Mouse (Mus musculus) T-cell, adult 2 months (primary cell): ENCODE measurements around the gene Snrnp40.

Experiments
- DNase-seq: peaks from one replicate; pipeline ENCODE4 v3.0.0; 2022; ENCODE audit warnings: low spot score

The Snrnp40 gene

DNA sequence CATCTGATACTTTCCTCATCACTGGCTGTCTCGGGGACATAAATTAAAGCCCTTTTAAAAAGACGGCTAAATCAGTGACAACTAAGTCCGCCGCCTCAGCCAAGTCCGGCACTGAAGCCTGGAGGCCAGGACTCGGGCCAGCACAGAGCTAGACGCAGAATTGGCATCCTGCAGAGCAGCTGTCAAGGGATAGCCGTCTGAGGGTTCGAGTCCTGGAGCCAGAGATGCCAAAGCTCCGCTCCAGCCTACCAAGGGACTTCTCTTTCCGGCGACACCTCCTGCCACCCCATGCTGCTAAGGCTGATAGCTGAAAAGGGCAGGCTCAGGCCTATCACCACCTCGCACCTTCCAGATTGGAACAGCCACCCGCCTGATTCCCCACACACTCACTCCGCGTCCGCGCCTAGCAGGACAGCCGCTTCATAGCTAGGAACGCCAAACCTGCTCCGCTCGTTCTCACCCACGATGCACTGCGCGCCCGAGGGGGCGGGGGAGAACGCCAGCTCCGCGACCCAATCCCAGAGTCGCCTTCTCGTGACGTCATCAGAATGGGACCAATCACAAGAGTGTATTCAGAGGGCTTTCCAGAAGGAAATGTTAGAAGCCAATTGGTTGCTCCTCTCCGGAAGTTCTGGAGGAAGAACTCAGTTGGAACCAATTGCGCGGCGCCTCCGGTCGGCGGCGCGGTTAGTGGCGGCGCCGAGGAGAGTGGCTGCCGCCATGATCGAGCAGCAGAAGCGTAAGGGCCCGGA lies at the start of gene Snrnp40, which contains the start of gene Zcchc17:
TSS of gene Snrnp40 (plus strand) at position 647 of the 752 bp plus-strand sequence.
TSS of gene Zcchc17 (minus strand) at position 458 of the 752 bp plus-strand sequence.
- peak; percentile 99 for DNase-seq

DNA sequence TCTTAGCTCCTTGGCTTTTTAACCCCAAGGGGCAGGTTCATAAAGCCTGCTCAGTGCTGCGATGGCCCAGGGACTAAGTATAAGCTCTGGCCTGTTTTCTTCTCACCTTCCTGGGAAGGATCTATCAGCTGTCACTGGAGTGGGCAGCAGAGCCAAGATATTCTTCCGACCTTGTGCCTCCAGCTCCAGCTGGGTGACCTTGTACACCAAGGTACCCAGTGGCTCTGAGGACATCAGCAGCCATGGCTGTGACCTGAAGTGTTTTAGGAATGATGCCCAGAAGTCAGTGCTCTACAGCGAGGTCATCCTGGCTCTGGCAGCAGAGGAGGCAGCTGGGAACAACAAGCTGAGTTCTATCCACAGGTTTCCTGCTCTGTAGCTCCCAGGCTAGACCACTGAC lies 47.4 kb upstream of the Snrnp40 start:
- no peak for DNase-seq

DNA sequence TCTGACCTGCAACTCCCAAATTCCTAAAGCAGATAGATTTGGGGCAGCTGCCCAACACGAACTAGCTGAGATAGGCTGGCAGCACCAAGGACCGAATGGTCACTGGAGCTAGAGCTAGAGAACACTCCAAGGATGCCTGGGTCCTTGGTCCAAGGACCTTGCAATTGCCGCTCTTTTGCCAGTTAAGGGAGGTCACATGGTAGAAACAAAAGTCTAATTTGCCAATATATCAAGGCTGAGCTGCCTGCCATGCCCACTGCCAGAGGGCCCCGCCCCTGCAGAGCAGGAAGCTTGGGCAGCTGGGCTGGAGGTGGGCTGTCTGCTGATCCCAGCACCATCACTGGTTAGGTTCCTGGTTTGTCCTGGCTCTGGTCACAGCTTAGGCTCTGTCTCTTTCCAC lies 46.4 kb upstream of the Snrnp40 start:
- no peak for DNase-seq

DNA sequence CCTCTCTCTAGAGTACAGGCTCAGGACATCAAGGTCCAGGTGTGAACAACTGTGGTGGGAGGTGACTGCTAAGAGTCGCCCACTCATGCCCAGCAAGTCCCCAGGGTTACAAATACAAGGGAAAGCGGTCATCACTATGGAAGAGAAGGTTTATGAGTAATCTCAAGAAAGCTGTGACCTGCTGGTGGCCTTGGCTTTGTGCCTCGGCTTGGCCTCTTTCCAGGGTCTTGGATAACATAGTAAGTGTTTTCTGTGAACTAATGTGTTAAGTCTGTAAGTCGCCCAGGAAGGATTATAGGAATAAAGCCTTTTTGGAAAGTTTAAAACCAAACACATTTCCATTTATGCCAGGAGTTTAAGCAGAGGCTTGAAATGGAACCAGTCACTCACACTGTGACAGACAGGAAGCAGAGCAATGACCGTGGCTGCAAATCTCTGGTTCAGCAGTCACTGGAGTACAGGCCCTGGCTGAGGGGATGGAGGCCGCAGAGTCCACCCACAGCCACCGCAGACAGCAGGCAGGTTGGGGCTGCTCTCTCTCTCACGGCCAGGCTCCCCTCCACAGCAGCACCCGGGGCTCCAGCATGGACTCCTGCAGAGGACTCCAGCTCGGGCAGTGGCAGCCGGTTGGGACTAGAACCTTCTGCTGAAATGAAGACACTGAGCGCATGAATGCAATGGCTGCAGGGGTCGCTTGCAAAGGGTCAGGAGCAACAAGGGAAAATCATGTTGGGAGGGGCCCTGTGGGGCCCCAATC lies 44.0 kb upstream of the Snrnp40 start:
- DNase-seq, result no peak

GRCm38 (mm10) chr4:130316691-130317090 lies 43.2 kb upstream of the Snrnp40 start:
- DNase-seq, result no peak

DNA sequence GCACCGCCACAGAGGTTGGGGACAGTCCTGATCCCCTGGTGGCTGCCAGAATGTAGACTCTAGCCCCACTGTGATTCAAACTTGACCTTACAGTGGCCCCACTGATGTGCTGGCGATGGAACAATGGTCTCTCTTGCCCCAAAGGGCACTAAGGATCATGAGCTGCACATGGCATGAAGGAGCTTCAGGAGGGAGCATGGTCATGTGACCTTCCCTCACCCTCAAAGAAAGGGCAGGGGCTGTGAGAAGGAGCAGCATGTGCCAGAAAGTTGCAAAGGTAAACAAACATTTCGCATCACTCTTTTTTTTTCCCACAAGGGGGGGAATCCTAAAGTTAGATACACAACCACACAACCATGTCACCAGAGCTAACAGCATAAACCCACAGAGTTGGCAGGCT lies 41.8 kb upstream of the Snrnp40 start:
- no peak for DNase-seq

DNA sequence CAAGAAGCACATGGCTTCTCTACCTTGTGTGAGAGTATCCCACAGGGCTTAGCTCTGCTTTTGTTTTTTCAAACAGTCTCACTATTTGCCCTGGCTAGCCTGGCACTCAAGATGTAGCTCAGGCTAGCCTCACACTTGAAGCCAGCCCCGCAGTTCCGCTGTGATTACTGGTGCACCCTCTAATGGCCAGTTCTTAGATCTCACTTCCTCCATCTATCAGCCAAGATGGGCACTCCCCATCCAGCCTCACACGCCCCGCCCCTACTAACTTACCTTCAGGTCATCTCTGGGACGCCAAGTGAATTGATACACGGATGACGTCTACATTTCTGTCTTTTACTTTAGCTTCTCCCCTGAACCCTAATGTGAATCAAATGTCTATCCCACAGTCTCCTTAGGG lies 40.4 kb upstream of the Snrnp40 start:
- no peak for DNase-seq

DNA sequence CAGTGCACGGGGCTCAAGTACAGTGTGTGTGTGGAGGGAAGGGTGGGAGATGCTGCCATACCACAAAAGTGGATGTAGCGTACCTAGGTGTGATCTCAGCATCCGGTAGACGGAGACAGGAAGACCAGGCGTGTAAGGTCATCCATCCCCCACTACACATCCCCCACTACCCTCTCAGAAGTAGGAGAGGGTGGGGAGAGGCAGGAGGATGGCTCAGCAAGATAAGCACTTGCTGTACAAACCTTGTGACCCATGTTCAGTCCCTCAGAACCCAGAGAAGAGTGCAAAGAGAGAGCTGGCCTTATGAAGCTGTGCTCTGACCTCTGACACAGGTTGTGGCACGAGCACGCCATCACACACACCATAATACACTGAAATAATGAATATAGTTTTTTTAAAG lies 38.3 kb upstream of the Snrnp40 start:
- no peak for DNase-seq

GRCm38 (mm10) chr4:130322567-130322966 lies 37.4 kb upstream of the Snrnp40 start:
- DNase-seq, result no peak

GRCm38 (mm10) chr4:130323165-130323564 lies 36.8 kb upstream of the Snrnp40 start:
- no peak for DNase-seq

DNA sequence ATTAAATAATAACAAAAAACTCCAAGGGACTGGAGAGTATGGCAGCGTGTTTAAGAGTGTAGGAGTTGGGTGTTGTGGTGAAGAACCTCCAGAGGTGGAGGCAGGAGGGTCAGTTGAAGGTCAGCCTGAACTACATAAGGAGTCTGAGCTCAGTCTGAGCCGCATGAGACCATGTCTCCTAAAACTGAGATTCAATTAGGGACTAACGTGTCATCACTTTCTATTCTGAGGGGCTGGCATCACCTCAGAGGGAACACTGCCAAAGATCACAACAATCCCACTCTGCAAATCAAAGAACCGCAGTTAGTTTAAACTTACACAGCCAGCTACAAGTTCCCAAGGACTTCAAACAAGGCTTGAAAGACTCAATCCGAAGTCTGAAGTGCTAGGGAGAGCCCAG lies 36.3 kb upstream of the Snrnp40 start:
- no peak for DNase-seq

- DNase-seq, result no peak
Observed at GRCm38 (mm10) chr4:130325446-130325845, 34.5 kb upstream of the Snrnp40 start.

DNA sequence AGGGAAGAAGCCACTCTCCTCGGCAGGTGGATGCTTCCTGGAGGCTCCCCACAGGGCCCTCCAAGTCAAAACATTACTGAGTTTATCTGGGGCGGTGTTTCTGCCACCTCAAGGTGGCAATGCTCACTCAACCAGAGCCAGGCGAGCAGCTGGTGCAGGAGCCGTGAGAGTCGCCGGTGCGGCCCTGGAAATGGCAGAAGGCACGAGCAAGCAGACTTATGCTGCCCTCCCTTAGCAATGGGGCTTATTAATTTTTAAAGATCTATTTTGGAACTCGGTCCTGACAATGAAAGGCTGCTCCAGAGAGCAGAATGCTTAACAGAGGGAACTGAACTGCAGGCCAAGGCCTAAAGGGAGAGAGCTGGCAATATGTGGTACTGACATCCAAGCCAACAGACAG lies 32.6 kb upstream of the Snrnp40 start:
- DNase-seq, result no peak

DNA sequence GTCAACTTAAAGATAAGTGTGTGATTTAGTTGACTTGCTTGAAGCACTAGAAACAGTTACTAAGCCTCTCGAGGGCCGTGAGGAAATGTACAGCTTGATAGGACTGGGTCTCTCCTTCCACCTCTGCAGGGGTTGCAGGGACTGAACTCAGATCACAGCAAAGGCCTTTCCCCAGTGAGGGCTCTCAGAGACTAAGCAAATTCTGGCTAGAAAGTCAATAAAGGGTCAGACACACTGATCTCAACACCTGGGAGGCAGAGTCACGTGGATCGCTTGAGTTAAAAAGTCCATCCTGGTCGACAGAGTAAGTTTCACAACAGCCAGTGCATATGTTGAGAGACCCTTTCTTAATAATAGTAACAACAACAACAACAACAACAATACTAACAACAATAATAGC lies 24.1 kb upstream of the Snrnp40 start:
- no peak for DNase-seq

DNA sequence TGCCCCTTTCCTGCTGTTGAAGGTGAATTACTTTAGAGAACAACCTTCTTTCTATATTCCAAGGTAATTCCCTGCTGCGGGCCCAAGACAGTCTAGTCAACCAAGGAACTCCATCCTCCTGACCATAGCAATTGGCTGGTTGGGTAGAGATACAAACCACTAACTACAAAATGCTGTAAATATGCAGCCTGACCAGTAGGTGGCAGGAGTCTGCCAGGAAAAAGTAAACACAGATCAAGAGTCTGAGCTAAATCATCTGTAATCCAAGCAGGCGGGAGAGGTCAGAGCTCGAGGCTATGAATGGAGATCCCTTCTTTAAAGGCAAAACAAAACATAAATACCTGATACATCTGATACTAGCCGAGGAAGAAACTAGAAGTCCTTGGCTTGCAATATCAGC lies 18.2 kb upstream of the Snrnp40 start:
- DNase-seq, result peak; percentile 52

- no peak for DNase-seq
Observed at GRCm38 (mm10) chr4:130349666-130350065, 10.3 kb upstream of the Snrnp40 start.

GRCm38 (mm10) chr4:130350690-130351422 lies 9.1 kb upstream of the Snrnp40 start:
- DNase-seq, result no peak

- DNase-seq, result no peak
Observed at GRCm38 (mm10) chr4:130352588-130352987, 7.3 kb upstream of the Snrnp40 start.

DNA sequence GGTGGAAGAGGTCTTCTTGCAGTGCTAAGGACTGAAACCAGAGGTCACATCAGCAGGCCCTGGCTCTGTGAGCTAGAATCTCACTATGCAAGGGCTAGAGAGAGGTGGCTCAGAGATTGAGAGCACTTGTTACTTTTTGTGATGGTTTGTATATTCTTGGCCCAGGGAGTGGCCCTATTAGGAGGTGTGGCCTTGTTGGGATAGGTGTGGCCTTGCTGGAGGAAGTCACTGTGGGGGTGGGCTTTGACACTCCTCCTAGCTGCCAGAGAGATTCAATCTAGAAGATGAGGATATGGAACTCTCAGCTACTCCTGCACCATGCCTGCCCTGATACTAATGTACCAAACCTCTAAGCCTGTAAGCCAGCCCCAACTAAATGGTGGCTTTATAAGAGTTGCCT lies 2.0 kb upstream of the Snrnp40 start:
- DNase-seq, result no peak

DNA sequence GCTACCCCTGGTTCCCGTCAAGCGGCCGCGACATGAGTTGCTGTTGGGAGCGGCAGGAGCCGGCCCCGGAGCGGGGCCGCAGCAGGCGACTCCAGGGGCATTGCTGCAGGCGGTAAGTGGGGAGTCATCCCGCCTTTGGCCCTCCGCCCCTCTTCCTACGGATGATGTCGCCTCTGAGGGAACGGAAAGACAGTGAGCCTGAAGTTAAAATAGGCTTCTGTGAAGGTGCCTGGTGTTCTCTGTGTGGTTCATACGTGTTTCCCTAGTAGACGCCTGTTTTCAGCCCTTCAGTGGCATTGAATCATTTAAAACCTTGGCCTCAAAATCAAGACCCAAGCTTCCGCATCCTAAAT lies 282 bp downstream of the Snrnp40 start:
- DNase-seq, result no peak

- DNase-seq, result no peak
Observed at GRCm38 (mm10) chr4:130376675-130377074, 16.7 kb downstream of the Snrnp40 start.

- DNase-seq, result no peak
Observed at GRCm38 (mm10) chr4:130377500-130377899, 17.6 kb downstream of the Snrnp40 start.

DNA sequence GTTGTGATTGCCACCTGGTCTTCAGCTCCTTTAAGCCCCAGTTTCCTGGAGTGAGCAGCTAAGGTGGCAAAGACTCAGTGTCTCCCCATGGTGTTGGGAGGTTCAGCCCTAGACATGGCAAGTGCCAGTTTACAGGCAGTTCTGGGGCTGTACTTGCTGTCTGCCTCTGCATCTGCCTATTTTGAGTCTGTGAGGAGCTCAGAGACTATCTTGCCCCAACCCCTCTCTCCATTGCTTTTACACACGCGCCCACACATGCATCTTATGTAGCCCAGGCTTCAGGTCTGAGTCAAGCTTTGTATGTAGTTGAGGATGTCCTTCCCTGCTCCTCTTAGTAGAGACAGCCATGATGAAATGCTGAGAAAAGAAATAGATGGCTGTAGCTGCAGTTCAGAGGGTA lies 19.2 kb downstream of the Snrnp40 start:
- DNase-seq, result no peak
